In the genomic region with DNA sequence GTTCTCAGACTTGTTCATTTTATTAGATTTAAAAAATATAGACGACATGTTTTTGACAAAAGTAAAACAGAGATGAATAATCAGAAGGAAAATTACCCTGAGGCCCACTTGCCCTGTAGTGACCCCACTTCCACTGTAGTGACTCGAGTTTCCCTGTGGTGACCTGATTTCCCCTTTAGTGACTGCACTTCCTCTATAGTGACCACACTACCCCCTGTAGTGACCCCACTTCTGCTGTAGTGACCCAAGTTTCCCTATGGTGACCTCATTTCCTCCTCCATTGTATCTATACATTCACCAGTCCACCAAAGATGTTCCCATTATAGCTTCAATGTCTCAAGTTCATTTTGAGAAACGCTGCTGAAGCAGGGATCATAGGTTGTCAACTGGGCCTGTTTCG, we compare ENCODE assay signal across 16 mouse cellular contexts.
"Had no signal": no experiment of that assay in that cellular context is flagged by ENCODE, and none has a peak within 500 bp of the region (broad histone marks: within the 10 kb centered on the region; RNA-seq: fewer than 3 reads in every experiment).

No protein-coding gene starts in this region.

- H3K27ac ChIP-seq: kidney, postnatal 0 days; limb, embryonic 12.5 days; midbrain, embryonic 10.5 days; neural tube, embryonic 12.5 days; stomach, embryonic 15.5 days had no signal

- H3K4me2 ChIP-seq: limb, embryonic 12.5 days; neural tube, embryonic 12.5 days; stomach, embryonic 15.5 days had no signal

- H3K9me3 ChIP-seq: limb, embryonic 12.5 days; midbrain, embryonic 10.5 days; neural tube, embryonic 12.5 days; stomach, embryonic 15.5 days had no signal

- H3K36me3 ChIP-seq: limb, embryonic 12.5 days; midbrain, embryonic 10.5 days; neural tube, embryonic 12.5 days; stomach, embryonic 15.5 days had no signal

- H3K4me3 ChIP-seq: limb, embryonic 12.5 days; midbrain, embryonic 10.5 days; neural tube, embryonic 12.5 days; stomach, embryonic 15.5 days had no signal

- H3K4me1 ChIP-seq: limb, embryonic 12.5 days; midbrain, embryonic 10.5 days; neural tube, embryonic 12.5 days; stomach, embryonic 15.5 days had no signal

- DNase-seq: kidney, adult 11 months; kidney, adult 9 months; kidney, postnatal 36 days; layer of hippocampus, adult 9-11 months; layer of hippocampus, postnatal 36 days; lung, adult 18-20 months; midbrain, embryonic 14.5 days; right cerebral cortex, postnatal 4 days; spleen, adult 18-20 months; thymus, adult 2 months; thymus, postnatal 25 days had no signal

- H3K27me3 ChIP-seq: limb, embryonic 12.5 days; neural tube, embryonic 12.5 days; stomach, embryonic 15.5 days had no signal

- H3K9ac ChIP-seq: limb, embryonic 12.5 days; neural tube, embryonic 12.5 days; stomach, embryonic 15.5 days had no signal
